Mouse (Mus musculus) stomach, postnatal 0 days (tissue): ENCODE measurements around the gene Tgm3. TPM values are rescaled to one million over a fixed set of nuclear protein-coding genes. Genes with fewer than 3 reads are reported as not detected.

Experiments used
- ATAC-seq: fragments of 200-750 bp; cut with Nextera tagmentation; 2 replicates; pipeline ENCODE4 v1.8.0; 2017; ENCODE audit not compliant: low FRiP score, low TSS enrichment
- DNase-seq: peaks from one replicate; pipeline ENCODE4 v3.0.0-alpha.2; 2016; ENCODE audit warnings: low spot score
- H3K27ac ChIP-seq: fragments of 300-500 bp; sonication (generic); replicated peaks from 2 replicates; pipeline ENCODE4 v1.5.1; 2014; ENCODE audit warnings: mild to moderate bottlenecking, control low read depth
- H3K27me3 ChIP-seq: fragments of 300-500 bp; sonication (generic); 2 replicates; pipeline ENCODE4 v1.6.1; 2014; ENCODE audit warnings: low read length; ENCODE audit not compliant: control insufficient read depth, insufficient read depth
- H3K36me3 ChIP-seq: fragments of 300-500 bp; sonication (generic); 2 replicates; pipeline ENCODE4 v1.6.1; 2014; ENCODE audit warnings: low read length, mixed read lengths; ENCODE audit not compliant: control insufficient read depth, insufficient read depth
- H3K4me1 ChIP-seq: fragments of 300-500 bp; sonication (generic); replicated peaks from 2 replicates; pipeline ENCODE4 v1.6.1; 2014; ENCODE audit warnings: antibody characterized with exemption; ENCODE audit not compliant: control insufficient read depth, insufficient read depth
- H3K4me2 ChIP-seq: fragments of 300-500 bp; sonication (generic); replicated peaks from 2 replicates; pipeline ENCODE4 v1.6.1; 2014; ENCODE audit warnings: low read depth, mild to moderate bottlenecking, control low read depth, moderate library complexity
- H3K4me3 ChIP-seq: fragments of 300-500 bp; sonication (generic); 2 replicates; pipeline ENCODE4 v1.5.1; 2014; ENCODE audit warnings: low read depth, low read length, control low read depth
- H3K9ac ChIP-seq: fragments of 300-500 bp; sonication (generic); 2 replicates; pipeline ENCODE4 v1.6.1; 2014; ENCODE audit warnings: mild to moderate bottlenecking, low read length, control low read depth, mixed read lengths
- H3K9me3 ChIP-seq: fragments of 300-500 bp; sonication (generic); 2 replicates; pipeline ENCODE4 v1.6.1; 2016; ENCODE audit warnings: low read length; ENCODE audit not compliant: control insufficient read depth
- CTCF ChIP-seq: IDR thresholded peaks from 2 replicates; pipeline ENCODE4 v1.5.1; 2016; ENCODE audit warnings: antibody characterized with exemption, low read depth, mild to moderate bottlenecking, moderate library complexity
- EP300 ChIP-seq: optimal IDR thresholded peaks from 2 replicates; pipeline ENCODE3; 2016; ENCODE audit warnings: antibody characterized with exemption
- WGBS: fragments of 180-500 bp; shearing (Covaris S2); extraction: QIAGEN DNeasy Blood & Tissue Kit; methylation state at CpG from one replicate; pipeline ENCODE4 v1.1.7; 2014; 5-methylcytosine and 5-hydroxymethylcytosine counted together
- polyA plus RNA-seq: library from polyadenylated mRNA; unstranded; fragments of >200 nt; fragmentation: Nextera tagmentation; extraction: Ambion mirVana; gene quantifications from 2 replicates; pipeline ENCODE4 v1.2.1, GENCODE M21; 2015

The Tgm3 gene
- polyA plus RNA-seq, 1 experiment from 2014 or later: 6.3 TPM

DNA sequence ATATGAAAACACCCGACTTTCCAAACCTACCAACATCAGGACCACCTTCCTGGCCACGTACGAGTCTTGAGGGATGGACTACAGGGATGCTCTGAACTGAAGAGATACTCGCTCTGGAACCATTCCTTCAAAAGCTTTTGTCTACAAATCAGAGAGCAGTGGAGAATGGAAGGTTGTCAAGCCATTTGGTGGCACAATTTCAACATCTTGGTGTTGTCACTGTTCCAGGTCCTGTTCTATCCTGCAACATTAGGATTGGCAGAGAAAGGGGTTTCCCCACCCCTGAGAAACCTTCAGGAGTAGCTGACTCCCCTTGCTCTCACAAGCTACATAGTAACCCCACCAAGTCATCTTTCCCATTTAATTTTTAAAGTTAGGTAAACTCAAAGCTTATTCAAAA is 12.9 kb upstream of the Tgm3 start:
- Histone ChIP-seq H3K4me3 (no peak overlapping the region), H3K4me1 (no peaks in the 10 kb centered on the region), H3K36me3 (no peaks in the 10 kb centered on the region), H3K4me2 (no peak overlapping the region), H3K27me3 (no peaks in the 10 kb centered on the region), H3K27ac (no peak overlapping the region), H3K9ac (no peak overlapping the region), H3K9me3 (no peaks in the 10 kb centered on the region)
- DNase-seq: no peak
- TF ChIP-seq CTCF: no peak
- no peak for TF ChIP-seq EP300
- WGBS: 76% methylated on average over 4 of the region's 4 CpGs
- ATAC-seq: no peak

GRCm38 (mm10) chr2:130000601-130001000 is 11.5 kb upstream of the Tgm3 start:
- Histone ChIP-seq H3K4me1 (no peaks in the 10 kb centered on the region), H3K36me3 (no peaks in the 10 kb centered on the region), H3K9me3 (no peaks in the 10 kb centered on the region), H3K4me2 (no peak overlapping the region), H3K27ac (no peak overlapping the region), H3K9ac (no peak overlapping the region), H3K4me3 (no peak overlapping the region), H3K27me3 (no peaks in the 10 kb centered on the region)
- DNase-seq (no peak), ATAC-seq (no peak)
- 90% methylated on average over 3 of the region's 3 CpGs for WGBS
- TF ChIP-seq CTCF (no peak), EP300 (no peak)

DNA sequence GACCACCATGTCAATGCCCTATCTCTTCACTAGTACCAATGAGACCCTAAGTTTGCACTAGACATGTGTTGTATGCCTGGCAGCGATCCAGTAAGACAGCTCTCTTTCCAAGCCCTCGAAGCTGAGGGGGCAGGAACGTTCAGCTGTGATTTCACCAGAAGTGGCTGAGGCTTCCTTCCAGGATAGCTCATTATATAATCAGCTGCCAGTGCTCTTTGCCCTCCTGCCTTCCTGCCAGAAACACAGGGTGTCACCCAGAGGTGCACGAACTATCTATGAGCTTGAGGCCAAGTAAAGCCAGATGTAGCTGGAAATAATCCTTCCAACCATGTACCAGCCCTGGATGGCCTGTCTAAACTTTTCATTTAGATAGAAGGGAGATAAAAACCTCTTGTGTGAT is 8.1 kb upstream of the Tgm3 start:
- TF ChIP-seq EP300 (no peak), CTCF (no peak)
- DNase-seq: no peak
- WGBS: 36% methylated on average over 4 of the region's 4 CpGs

DNA sequence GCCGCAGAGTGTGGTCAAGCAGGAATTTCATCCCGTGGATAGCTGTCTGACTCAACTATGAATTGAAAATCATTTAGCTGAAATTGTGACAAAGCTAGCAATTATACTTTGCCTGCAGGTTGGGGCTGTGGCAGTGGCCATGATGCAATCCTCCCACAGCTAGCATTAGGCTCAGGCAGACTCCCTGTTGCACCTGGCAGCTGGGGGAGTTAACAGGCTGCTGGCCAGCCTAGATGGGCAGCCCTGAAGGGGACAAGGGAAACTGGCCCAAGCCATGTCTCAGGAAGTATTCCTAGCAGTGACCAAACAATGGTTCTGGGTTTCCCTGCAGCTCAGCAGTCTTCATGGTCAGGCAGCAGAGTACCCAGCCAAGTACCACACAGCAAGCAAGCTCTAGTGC is 2.8 kb upstream of the Tgm3 start:
- H3K9ac ChIP-seq: no peak overlapping the region
- no peak overlapping the region for H3K4me2 ChIP-seq
- no peak overlapping the region for H3K4me3 ChIP-seq
- ATAC-seq: no peak
- H3K4me1 ChIP-seq: no peaks in the 10 kb centered on the region
- DNase-seq: no peak
- no peaks in the 10 kb centered on the region for H3K9me3 ChIP-seq
- no peaks in the 10 kb centered on the region for H3K36me3 ChIP-seq
- TF ChIP-seq CTCF: no peak
- no peak for TF ChIP-seq EP300
- no peak overlapping the region for H3K27ac ChIP-seq
- WGBS: 74% methylated on average over 2 of the region's 2 CpGs
- H3K27me3 ChIP-seq: no peaks in the 10 kb centered on the region

More for the DNA sequence above, 8.1 kb upstream of the Tgm3 start:
- H3K36me3 ChIP-seq: no peaks in the 10 kb centered on the region
- no peak for ATAC-seq
- H3K9me3 ChIP-seq: no peaks in the 10 kb centered on the region
- no peak overlapping the region for H3K4me3 ChIP-seq
- H3K27ac ChIP-seq: no peak overlapping the region
- no peak overlapping the region for H3K9ac ChIP-seq
- H3K4me2 ChIP-seq: no peak overlapping the region
- H3K4me1 ChIP-seq: no peaks in the 10 kb centered on the region
- no peaks in the 10 kb centered on the region for H3K27me3 ChIP-seq

GRCm38 (mm10) chr2:130013646-130014045 is 1.5 kb downstream of the Tgm3 start:
- H3K9ac ChIP-seq: no peak overlapping the region
- no peaks in the 10 kb centered on the region for H3K27me3 ChIP-seq
- H3K4me2 ChIP-seq: no peak overlapping the region
- H3K27ac ChIP-seq: no peak overlapping the region
- no peak overlapping the region for H3K4me3 ChIP-seq
- ATAC-seq (no peak), DNase-seq (no peak)
- H3K9me3 ChIP-seq: no peaks in the 10 kb centered on the region
- H3K4me1 ChIP-seq: no peaks in the 10 kb centered on the region
- H3K36me3 ChIP-seq: no peaks in the 10 kb centered on the region
- TF ChIP-seq EP300 (no peak), CTCF (no peak)

DNA sequence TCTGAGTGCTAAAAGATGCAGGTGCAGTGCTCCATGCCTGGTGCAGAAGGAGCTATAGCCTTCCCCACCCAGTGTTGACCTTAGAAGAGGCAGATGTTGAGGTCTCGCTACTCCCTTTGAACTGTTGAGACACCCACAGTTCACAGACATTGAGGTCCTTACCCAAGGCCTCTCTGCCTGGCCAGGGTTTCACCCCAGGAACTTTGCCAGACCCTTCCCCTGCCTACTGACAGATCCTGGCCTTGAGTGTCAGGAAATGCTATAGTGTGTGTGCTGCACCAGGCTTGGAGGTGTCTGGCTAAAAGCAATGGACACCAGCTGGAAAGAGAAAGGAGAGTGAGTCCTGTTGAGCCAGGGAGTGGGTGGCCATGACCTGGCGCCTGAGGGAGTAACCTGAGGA is 3.0 kb downstream of the Tgm3 start:
- ATAC-seq: no peak
- Histone ChIP-seq H3K4me1 (no peaks in the 10 kb centered on the region), H3K9me3 (no peaks in the 10 kb centered on the region), H3K27me3 (no peaks in the 10 kb centered on the region), H3K36me3 (no peaks in the 10 kb centered on the region), H3K4me2 (no peak overlapping the region), H3K4me3 (no peak overlapping the region), H3K27ac (no peak overlapping the region), H3K9ac (no peak overlapping the region)
- TF ChIP-seq CTCF: no peak
- TF ChIP-seq EP300: no peak
- WGBS: 84% methylated on average over 2 of the region's 2 CpGs
- no peak for DNase-seq
